Mouse (Mus musculus): ENCODE measurements around the gene Rgl2.
"Not testable (repeated sequence)": the region's sequence is repeated elsewhere in the genome, so short reads cannot be mapped to it uniquely, and the experiment has no call there.

DNA sequence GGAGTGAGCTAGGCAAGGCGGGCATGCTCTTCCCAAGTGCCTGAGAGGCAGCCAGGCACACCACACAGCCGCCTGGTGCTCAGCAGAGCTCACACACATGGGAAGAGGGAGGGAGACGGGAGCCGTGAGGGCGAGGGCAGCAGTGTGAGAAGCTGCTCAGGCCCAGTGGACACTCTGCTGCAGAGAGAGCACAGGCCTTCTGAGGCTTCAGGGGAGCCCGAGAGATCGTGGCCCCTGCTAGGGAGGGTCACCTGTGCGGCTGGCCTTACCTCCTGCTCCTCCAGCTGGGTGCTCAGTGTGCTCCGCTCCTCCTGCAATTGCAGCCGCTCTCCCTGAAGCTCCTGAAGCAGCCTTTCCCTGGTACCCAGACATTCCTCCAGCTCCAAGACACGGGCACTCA is 45.0 kb upstream of the Rgl2 start:
- TF ChIP-seq CTCF (IDR thresholded peaks at IDR 0.05; ENCODE audit: low read depth, low read length); POLR2A (IDR thresholded peaks at IDR 0.05; ENCODE audit: extremely low read depth, insufficient read depth, low read length): not testable (repeated sequence)
